Mouse (Mus musculus) spleen, adult 2 months (tissue): ENCODE measurements around the gene Txndc16. TPM values are rescaled to one million over a fixed set of nuclear protein-coding genes. Genes with fewer than 3 reads are reported as not detected.

Source experiments
- DNase-seq, 2 experiments: peaks; one replicate each; pipeline versions ENCODE4 v3.0.0 to v3.0.0-alpha.2; 2012 to 2021; ENCODE audit warnings: low spot score in 2 of 2, low read depth in 1 of 2
- H3K27ac ChIP-seq: fragments of 200-500 bp; 2 replicates; pipeline ENCODE4 v1.5.1; 2012; ENCODE audit warnings: low read length, inconsistent platforms; ENCODE audit not compliant: insufficient read depth
- H3K27me3 ChIP-seq: fragments of 200-500 bp; 2 replicates; pipeline ENCODE4 v1.6.1; 2012; ENCODE audit warnings: mild to moderate bottlenecking, moderate library complexity, low read length, inconsistent platforms; ENCODE audit not compliant: control insufficient read depth, insufficient read depth
- H3K36me3 ChIP-seq: fragments of 200-500 bp; 2 replicates; pipeline ENCODE4 v1.6.1; 2012; ENCODE audit warnings: mild to moderate bottlenecking, low read length, inconsistent platforms; ENCODE audit not compliant: control insufficient read depth, insufficient read depth
- H3K4me1 ChIP-seq: fragments of 200-500 bp; 2 replicates; pipeline ENCODE4 v1.6.1; 2011; ENCODE audit warnings: inconsistent platforms; ENCODE audit not compliant: control insufficient read depth, insufficient read depth, insufficient read length
- H3K4me3 ChIP-seq: fragments of 200-500 bp; 2 replicates; pipeline ENCODE4 v1.5.1; 2011; ENCODE audit warnings: mild to moderate bottlenecking, inconsistent platforms; ENCODE audit not compliant: insufficient read depth, insufficient read length; ENCODE audit errors: extremely low read depth
- CTCF ChIP-seq: fragments of 200-500 bp; IDR thresholded peaks from 2 replicates; pipeline ENCODE4 v1.5.1; 2011; ENCODE audit warnings: mild to moderate bottlenecking, inconsistent platforms; ENCODE audit not compliant: insufficient read depth, insufficient read length, insufficient replicate concordance; ENCODE audit errors: extremely low read depth
- POLR2A ChIP-seq: fragments of 200-500 bp; IDR thresholded peaks from 2 replicates; pipeline ENCODE4 v1.6.1; 2011; ENCODE audit warnings: low read depth, low read length, inconsistent platforms
- WGBS: fragments of 180-500 bp; shearing (Covaris S2); methylation state at CpG from one replicate; pipeline ENCODE4 v1.1.7; 2018; 5-methylcytosine and 5-hydroxymethylcytosine counted together
- polyA plus RNA-seq: library from polyadenylated mRNA; depleted of rRNA; stranded (reverse); fragments of >200 nt; gene quantifications from 2 replicates; pipeline ENCODE4 v1.2.3, GENCODE M21; 2012

Txndc16 gene
- polyA plus RNA-seq, 1 experiment = 10.4 TPM

GRCm38 (mm10) chr14:45155511-45156173 is 64.5 kb downstream of the Txndc16 start:
- Histone ChIP-seq H3K27ac (peak overlapping the region; percentile 49), H3K27me3 (no peaks in the 10 kb centered on the region), H3K4me1 (peaks cover 7% of the 10 kb centered on the region; the same call in 1 of the 2 replicates), H3K4me3 (no peak overlapping the region), H3K36me3 (peaks cover 3% of the 10 kb centered on the region; the same call in 1 of the 2 replicates)
- no peak for TF ChIP-seq CTCF
- 22% methylated on average over 4 of the region's 4 CpGs for WGBS
- DNase-seq = peak; percentile 49 to 73

DNA sequence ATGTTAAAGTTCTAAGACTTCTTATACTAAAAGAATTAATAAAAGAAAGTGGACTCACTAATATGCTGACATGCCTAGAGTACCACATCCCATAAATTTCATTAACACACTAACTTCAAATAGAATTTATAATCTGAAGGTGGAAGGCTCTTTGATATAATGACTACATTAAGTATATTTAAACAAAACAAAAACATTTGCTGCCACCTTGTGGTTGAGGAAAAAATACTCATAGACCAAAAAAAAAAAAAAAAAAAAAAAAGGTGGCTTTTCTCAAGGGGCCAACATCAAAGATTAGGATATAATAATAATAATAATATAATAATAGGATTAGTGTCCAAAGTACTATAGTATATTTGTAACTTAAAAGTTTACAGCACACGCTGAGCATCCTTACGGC is 66.9 kb downstream of the Txndc16 start:
- Histone ChIP-seq H3K4me3 (no peak overlapping the region), H3K27me3 (no peaks in the 10 kb centered on the region), H3K27ac (no peak overlapping the region), H3K4me1 (peaks cover 7% of the 10 kb centered on the region; the same call in 1 of the 2 replicates), H3K36me3 (peaks cover 5% of the 10 kb centered on the region; the same call in 1 of the 2 replicates)
- TF ChIP-seq CTCF (no peak), POLR2A (no peak)
- 96% methylated on average over 2 of the region's 2 CpGs for WGBS
- DNase-seq = peak in 1 of 2 experiments; percentile 25

DNA sequence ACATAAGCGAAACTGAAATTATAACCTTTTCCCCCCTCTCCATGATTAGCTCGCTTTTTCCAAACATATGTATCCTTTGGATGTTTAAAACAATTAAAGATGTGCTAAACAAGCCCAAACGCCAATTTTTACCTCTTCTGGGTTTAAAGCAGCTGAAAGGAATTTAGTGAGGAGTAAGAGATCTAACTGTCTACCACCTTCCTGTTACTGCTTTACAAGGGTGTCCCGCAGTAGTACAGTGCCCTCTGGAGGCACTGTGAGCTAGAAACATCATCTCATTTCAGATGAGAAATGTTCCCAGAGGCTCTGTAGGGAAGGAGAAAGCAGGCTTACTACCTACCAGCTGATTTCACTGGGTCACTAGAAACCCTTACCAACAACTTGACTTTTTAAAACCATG is 77.6 kb downstream of the Txndc16 start:
- Histone ChIP-seq H3K4me1 (no peaks in the 10 kb centered on the region), H3K36me3 (peaks cover 20% of the 10 kb centered on the region), H3K27ac (no peak overlapping the region), H3K27me3 (no peaks in the 10 kb centered on the region), H3K4me3 (no peak overlapping the region)
- peak; percentile 15 to 44 for DNase-seq
- peak; percentile 43; the same call in 1 of the 2 replicates for TF ChIP-seq CTCF
- no peak for TF ChIP-seq POLR2A
- WGBS = 48% methylated on average over 4 of the region's 4 CpGs

DNA sequence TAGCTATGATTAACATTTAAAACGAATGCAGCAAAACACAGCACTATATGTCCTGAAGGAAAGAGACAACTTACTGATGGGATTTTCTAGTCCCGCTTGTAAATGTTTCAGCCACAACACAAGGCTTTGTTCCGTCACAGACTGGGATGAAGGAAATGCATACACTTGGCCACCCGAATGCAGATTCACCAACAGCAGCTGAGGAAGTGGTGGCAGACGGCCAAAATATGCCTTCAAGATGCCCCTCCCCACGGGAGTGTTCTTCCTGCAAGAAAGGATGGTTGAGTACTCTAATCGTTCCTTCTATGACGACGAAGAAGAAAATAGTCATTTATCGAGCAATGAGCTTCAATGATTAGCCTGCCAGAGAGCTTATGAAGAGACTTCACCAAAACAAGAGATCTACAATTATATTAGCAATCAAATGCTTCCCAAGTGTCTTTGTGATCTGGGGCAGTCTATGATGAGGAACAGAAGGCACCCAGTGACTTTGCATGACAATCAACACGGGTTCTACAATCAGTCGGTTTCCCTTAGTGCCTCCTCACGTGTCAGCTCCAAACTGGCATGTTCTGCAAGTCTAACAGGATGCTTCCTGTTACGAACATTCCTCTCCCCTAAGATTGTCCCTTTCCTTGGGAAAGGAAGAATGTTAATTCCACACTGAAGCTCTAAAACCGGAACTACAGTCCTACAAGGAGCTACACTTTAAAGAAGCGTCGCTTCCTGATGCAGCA is 79.6 kb downstream of the Txndc16 start:
- Histone ChIP-seq H3K27ac (no peak overlapping the region), H3K4me1 (no peaks in the 10 kb centered on the region)
- DNase-seq = no peak

GRCm38 (mm10) chr14:45135961-45136360 is 84.2 kb downstream of the Txndc16 start:
- no peak for TF ChIP-seq POLR2A
- TF ChIP-seq CTCF = no peak
- Histone ChIP-seq H3K27me3 (no peaks in the 10 kb centered on the region), H3K4me3 (no peak overlapping the region), H3K27ac (no peak overlapping the region), H3K36me3 (peaks cover 25% of the 10 kb centered on the region), H3K4me1 (no peaks in the 10 kb centered on the region)
- no peak for DNase-seq
- 88% methylated on average over 2 of the region's 2 CpGs for WGBS

More for the DNA sequence above, 79.6 kb downstream of the Txndc16 start:
- Histone ChIP-seq H3K4me3 (no peak overlapping the region), H3K36me3 (peaks cover 24% of the 10 kb centered on the region), H3K27me3 (no peaks in the 10 kb centered on the region)
- TF ChIP-seq POLR2A (no peak), CTCF (no peak)
- 65% methylated on average over 17 of the region's 17 CpGs for WGBS

DNA sequence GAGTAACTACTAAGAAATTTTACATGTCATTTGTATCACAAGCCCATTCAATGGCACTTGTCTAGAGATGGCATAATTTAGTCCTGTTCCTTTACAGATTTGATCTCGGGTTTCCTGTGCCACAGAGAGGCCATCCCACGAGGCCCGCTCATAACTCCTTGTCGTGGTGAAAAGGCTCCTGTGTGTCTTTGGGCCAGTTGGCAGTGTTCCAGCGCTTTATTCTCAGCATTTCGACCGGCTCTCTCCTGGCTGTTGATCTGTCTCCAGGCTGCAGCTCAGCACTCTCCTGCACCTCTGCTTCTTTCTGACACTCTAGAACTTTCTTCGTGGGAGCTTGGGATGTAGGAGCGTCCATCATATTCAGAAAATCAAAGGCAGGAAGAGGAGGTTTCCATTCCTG is 84.6 kb downstream of the Txndc16 start:
- H3K36me3 ChIP-seq = peaks cover 25% of the 10 kb centered on the region
- WGBS = 49% methylated on average over 9 of the region's 9 CpGs
- no peaks in the 10 kb centered on the region for H3K27me3 ChIP-seq
- H3K4me3 ChIP-seq = no peak overlapping the region
- DNase-seq = no peak
- TF ChIP-seq POLR2A = no peak
- TF ChIP-seq CTCF = no peak
- H3K4me1 ChIP-seq = no peaks in the 10 kb centered on the region
- no peak overlapping the region for H3K27ac ChIP-seq

GRCm38 (mm10) chr14:45118359-45118758 is 101.8 kb downstream of the Txndc16 start:
- DNase-seq = no peak
- H3K4me1 ChIP-seq = no peaks in the 10 kb centered on the region
- H3K27me3 ChIP-seq = no peaks in the 10 kb centered on the region
- no peak overlapping the region for H3K4me3 ChIP-seq
- no peaks in the 10 kb centered on the region for H3K36me3 ChIP-seq
- no peak overlapping the region for H3K27ac ChIP-seq
- 85% methylated on average over 4 of the region's 4 CpGs for WGBS
- TF ChIP-seq POLR2A (no peak), CTCF (no peak)
